Mouse (Mus musculus): ENCODE results near the gene Cct8. TPM values are rescaled to one million over a fixed set of nuclear protein-coding genes. Genes with fewer than 3 reads are reported as not detected.

The Cct8 gene
- polyA plus RNA-seq, 1 experiment from 2014 or later: 185 TPM

GRCm38 (mm10) chr16:87440184-87440686 lies 55.4 kb downstream of the Cct8 start, which contains the start of gene Rwdd2b:
Gene Rwdd2b (minus strand): TSS chr16:87440573.
- Histone ChIP-seq H3K4me3 (ENCODE audit: low read depth, low read length) (peak within 1 kb of the TSS; percentile 87), H3K9me3 (replicated peaks; ENCODE audit: control insufficient read depth, low read length) (no peaks in the 10 kb centered on the region), H3K4me2 (ENCODE audit: low read depth, low read length) (peak within 1 kb of the TSS; percentile 66), H3K27ac (ENCODE audit: low read length) (peak within 1 kb of the TSS; percentile 87), H3K36me3 (ENCODE audit: control insufficient read depth, insufficient read depth) (no peaks in the 10 kb centered on the region), H3K27me3 (ENCODE audit: control insufficient read depth, insufficient read depth, low read depth, low read length) (no peaks in the 10 kb centered on the region), H3K4me1 (ENCODE audit: control insufficient read depth, low read depth, low read length) (peaks cover 15% of the 10 kb centered on the region), H3K9ac (ENCODE audit: low read depth, low read length) (peak within 1 kb of the TSS; percentile 91)
- under 1% methylated on average over 38 of the region's 38 CpGs for WGBS (ENCODE audit: insufficient replicate concordance)
- ATAC-seq (ENCODE audit: low read depth): peak; percentile 96

GRCm38 (mm10) chr16:87438697-87439096 lies 57.0 kb downstream of the Cct8 start:
- Histone ChIP-seq H3K27me3 (ENCODE audit: control insufficient read depth, insufficient read depth, low read depth, low read length) (no peaks in the 10 kb centered on the region), H3K9me3 (replicated peaks; ENCODE audit: control insufficient read depth, low read length) (no peaks in the 10 kb centered on the region), H3K4me3 (ENCODE audit: low read depth, low read length) (no peak overlapping the region), H3K36me3 (ENCODE audit: control insufficient read depth, insufficient read depth) (no peaks in the 10 kb centered on the region), H3K4me2 (ENCODE audit: low read depth, low read length) (no peak overlapping the region), H3K9ac (ENCODE audit: low read depth, low read length) (no peak overlapping the region), H3K27ac (ENCODE audit: low read length) (no peak overlapping the region), H3K4me1 (ENCODE audit: control insufficient read depth, low read depth, low read length) (peaks cover 15% of the 10 kb centered on the region)
- WGBS (ENCODE audit: insufficient replicate concordance): 72% methylated on average over 8 of the region's 8 CpGs
- ATAC-seq (ENCODE audit: low read depth): no peak

- Histone ChIP-seq H3K27ac (ENCODE audit: low read length) (no peak overlapping the region), H3K27me3 (ENCODE audit: control insufficient read depth, insufficient read depth, low read depth, low read length) (no peaks in the 10 kb centered on the region), H3K4me2 (ENCODE audit: low read depth, low read length) (no peak overlapping the region), H3K4me1 (ENCODE audit: control insufficient read depth, low read depth, low read length) (peaks cover 18% of the 10 kb centered on the region), H3K36me3 (ENCODE audit: control insufficient read depth, insufficient read depth) (no peaks in the 10 kb centered on the region), H3K9ac (ENCODE audit: low read depth, low read length) (no peak overlapping the region), H3K4me3 (ENCODE audit: low read depth, low read length) (no peak overlapping the region), H3K9me3 (replicated peaks; ENCODE audit: control insufficient read depth, low read length) (no peaks in the 10 kb centered on the region)
- 85% methylated on average over 21 of the region's 21 CpGs for WGBS (ENCODE audit: insufficient replicate concordance)
- ATAC-seq (ENCODE audit: low read depth): no peak
Observed at GRCm38 (mm10) chr16:87437096-87437495, 58.6 kb downstream of the Cct8 start.

- Histone ChIP-seq H3K9me3 (replicated peaks; ENCODE audit: control insufficient read depth, low read length) (no peaks in the 10 kb centered on the region), H3K27ac (ENCODE audit: low read length) (no peak overlapping the region), H3K9ac (ENCODE audit: low read depth, low read length) (no peak overlapping the region), H3K4me3 (ENCODE audit: low read depth, low read length) (no peak overlapping the region), H3K4me2 (ENCODE audit: low read depth, low read length) (no peak overlapping the region), H3K36me3 (ENCODE audit: control insufficient read depth, insufficient read depth) (no peaks in the 10 kb centered on the region), H3K4me1 (ENCODE audit: control insufficient read depth, low read depth, low read length) (peaks cover 9% of the 10 kb centered on the region), H3K27me3 (ENCODE audit: control insufficient read depth, insufficient read depth, low read depth, low read length) (no peaks in the 10 kb centered on the region)
- no peak for ATAC-seq (ENCODE audit: low read depth)
- WGBS (ENCODE audit: insufficient replicate concordance): 72% methylated on average over 13 of the region's 13 CpGs
Observed at GRCm38 (mm10) chr16:87435411-87436205, 60.1 kb downstream of the Cct8 start.

GRCm38 (mm10) chr16:87434946-87435345 lies 60.7 kb downstream of the Cct8 start:
- no peak for ATAC-seq (ENCODE audit: low read depth)
- Histone ChIP-seq H3K4me2 (ENCODE audit: low read depth, low read length) (no peak overlapping the region), H3K4me3 (ENCODE audit: low read depth, low read length) (no peak overlapping the region), H3K36me3 (ENCODE audit: control insufficient read depth, insufficient read depth) (no peaks in the 10 kb centered on the region), H3K4me1 (ENCODE audit: control insufficient read depth, low read depth, low read length) (peaks cover 9% of the 10 kb centered on the region), H3K9ac (ENCODE audit: low read depth, low read length) (no peak overlapping the region), H3K9me3 (replicated peaks; ENCODE audit: control insufficient read depth, low read length) (no peaks in the 10 kb centered on the region), H3K27ac (ENCODE audit: low read length) (no peak overlapping the region), H3K27me3 (ENCODE audit: control insufficient read depth, insufficient read depth, low read depth, low read length) (no peaks in the 10 kb centered on the region)
- WGBS (ENCODE audit: insufficient replicate concordance): 66% methylated on average over 6 of the region's 6 CpGs

- H3K4me3 ChIP-seq (ENCODE audit: low read depth, low read length): no peak overlapping the region
- H3K27ac ChIP-seq (ENCODE audit: low read length): no peak overlapping the region
- H3K36me3 ChIP-seq (ENCODE audit: control insufficient read depth, insufficient read depth): no peaks in the 10 kb centered on the region
- H3K27me3 ChIP-seq (ENCODE audit: control insufficient read depth, insufficient read depth, low read depth, low read length): no peaks in the 10 kb centered on the region
- H3K9me3 ChIP-seq (replicated peaks; ENCODE audit: control insufficient read depth, low read length): no peaks in the 10 kb centered on the region
- H3K4me2 ChIP-seq (ENCODE audit: low read depth, low read length): no peak overlapping the region
- 89% methylated on average over 7 of the region's 7 CpGs for whole genome bisulfite sequencing (ENCODE audit: insufficient replicate concordance)
- ATAC-seq (ENCODE audit: low read depth): no peak
- H3K9ac ChIP-seq (ENCODE audit: low read depth, low read length): no peak overlapping the region
- H3K4me1 ChIP-seq (ENCODE audit: control insufficient read depth, low read depth, low read length): peaks cover 4% of the 10 kb centered on the region
Observed at GRCm38 (mm10) chr16:87434266-87434665, 61.4 kb downstream of the Cct8 start.

Other genes starting within 250 kb of the Cct8 start
- gene N6amt1, start 141.7 kb downstream of the Cct8 start, polyA plus RNA-seq (2015; fragmentation: Nextera tagmentation; extraction: Ambion mirVana): 5.2 and 6.2 TPM in 2 replicates
- gene Ltn1, start 63.3 kb downstream of the Cct8 start, polyA plus RNA-seq (2015; fragmentation: Nextera tagmentation; extraction: Ambion mirVana): 10.4 and 10.5 TPM in 2 replicates
- gene Rwdd2b, start 55.3 kb downstream of the Cct8 start, polyA plus RNA-seq (2015; fragmentation: Nextera tagmentation; extraction: Ambion mirVana): 3.6 and 4.1 TPM in 2 replicates
- 13.6 and 15.7 TPM in 2 replicates for gene Usp16, start 41.2 kb downstream of the Cct8 start, polyA plus RNA-seq (2015; fragmentation: Nextera tagmentation; extraction: Ambion mirVana)
- 0.09 TPM in 1 of 2 replicates, not detected in the other for gene Map3k7cl, start 57.5 kb upstream of the Cct8 start, polyA plus RNA-seq (2015; fragmentation: Nextera tagmentation; extraction: Ambion mirVana)
- 5.8 and 6.6 TPM in 2 replicates for gene Bach1, start 203.1 kb upstream of the Cct8 start, polyA plus RNA-seq (2015; fragmentation: Nextera tagmentation; extraction: Ambion mirVana)

All from liver, embryonic 16.5 days (tissue).